Mouse (Mus musculus) hindbrain, embryonic 10.5 days (tissue): ENCODE data around the gene Gm5155. TPM values are rescaled to one million over a fixed set of nuclear protein-coding genes. Genes with fewer than 3 reads are reported as not detected.
"Not testable (repeated sequence)": the region's sequence is repeated elsewhere in the genome, so short reads cannot be mapped to it uniquely, and the experiment has no call there.

Experiments
- DNase-seq: peaks from one replicate; pipeline ENCODE4 v3.0.0-alpha.2; 2017; ENCODE audit warnings: low spot score
- H3K27ac ChIP-seq: fragments of 300-500 bp; sonication (generic); 2 replicates; pipeline ENCODE4 v1.5.1; 2016; ENCODE audit warnings: mild to moderate bottlenecking, moderate library complexity
- H3K27me3 ChIP-seq: fragments of 300-500 bp; sonication (generic); 2 replicates; pipeline ENCODE4 v1.6.1; 2016; ENCODE audit warnings: mild to moderate bottlenecking; ENCODE audit not compliant: poor library complexity, insufficient read depth, severe bottlenecking
- H3K36me3 ChIP-seq: fragments of 300-500 bp; sonication (generic); 2 replicates; pipeline ENCODE4 v1.6.1; 2016; ENCODE audit warnings: mild to moderate bottlenecking, moderate library complexity
- H3K4me1 ChIP-seq: fragments of 300-500 bp; sonication (generic); replicated peaks from 2 replicates; pipeline ENCODE4 v1.6.1; 2016; ENCODE audit warnings: mild to moderate bottlenecking
- H3K4me3 ChIP-seq: fragments of 300-500 bp; sonication (generic); 2 replicates; pipeline ENCODE4 v1.5.1; 2016; ENCODE audit warnings: mild to moderate bottlenecking, moderate library complexity
- H3K9me3 ChIP-seq: fragments of 300-500 bp; sonication (generic); 2 replicates; pipeline ENCODE4 v1.6.1; 2016; ENCODE audit warnings: mild to moderate bottlenecking, moderate library complexity
- WGBS: fragments of 180-500 bp; shearing (Covaris S2); methylation state at CpG from one replicate; pipeline ENCODE4 v1.1.7; 2016; 5-methylcytosine and 5-hydroxymethylcytosine counted together
- polyA plus RNA-seq: library from polyadenylated mRNA; unstranded; fragments of >200 nt; fragmentation: Nextera tagmentation; extraction: Ambion mirVana; gene quantifications from 2 replicates; pipeline ENCODE4 v1.2.1, GENCODE M21; 2016

The Gm5155 gene
- polyA plus RNA-seq = not detected in 2 replicates

DNA sequence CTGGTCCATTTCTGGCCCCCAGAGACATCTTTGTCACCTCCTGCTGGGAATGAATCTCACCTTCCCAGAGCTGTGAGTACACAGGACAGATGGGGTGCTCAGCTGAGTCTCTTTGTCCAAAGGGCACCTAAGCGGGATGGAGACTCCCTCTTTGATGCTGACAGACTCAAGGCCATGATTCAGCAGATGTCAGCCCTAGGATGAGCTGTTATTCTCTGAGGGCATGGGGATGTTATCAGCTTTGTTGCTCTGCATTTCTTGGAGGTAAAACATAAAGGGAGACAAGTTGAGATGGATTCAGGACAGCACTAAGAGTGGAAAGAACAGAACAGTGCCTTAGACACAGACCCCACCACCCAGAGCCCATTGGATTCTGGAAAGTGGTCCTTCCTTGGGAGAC, at the start of gene Gm5155:
Gm5155 (plus strand) TSS at position 301 of the 400 bp plus-strand sequence.
- no peak within 1 kb of the TSS for H3K27ac ChIP-seq
- H3K9me3 ChIP-seq = peaks cover 68% of the 10 kb centered on the region
- no peaks in the 10 kb centered on the region for H3K36me3 ChIP-seq
- H3K27me3 ChIP-seq = no peaks in the 10 kb centered on the region
- H3K4me1 ChIP-seq = no peaks in the 10 kb centered on the region
- 77% methylated on average over 1 of the region's 1 CpGs for WGBS
- no peak for DNase-seq
- H3K4me3 ChIP-seq = no peak within 1 kb of the TSS

DNA sequence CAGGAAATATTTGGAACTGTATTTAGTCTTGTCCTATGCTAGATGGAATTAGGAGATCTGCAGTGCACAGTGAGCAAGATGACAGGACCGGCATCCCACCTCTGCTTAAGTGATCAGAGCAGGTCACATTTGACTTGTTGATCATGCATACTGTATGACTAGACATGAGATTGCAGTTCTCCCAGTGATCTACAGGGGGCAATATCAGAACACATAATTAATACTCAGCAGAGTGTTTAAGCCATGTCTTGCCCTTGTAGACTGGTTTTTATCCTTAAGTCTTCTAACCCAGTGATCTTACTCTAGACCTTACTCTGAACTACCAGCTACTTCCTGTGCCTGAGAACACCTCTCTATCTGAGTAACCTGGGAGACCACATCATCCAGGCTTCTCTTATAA, 791 bp upstream of the Gm5155 start:
- Histone ChIP-seq H3K4me3 (no peak overlapping the region), H3K36me3 (no peaks in the 10 kb centered on the region), H3K4me1 (no peaks in the 10 kb centered on the region), H3K9me3 (peaks cover 70% of the 10 kb centered on the region), H3K27me3 (no peaks in the 10 kb centered on the region), H3K27ac (no peak overlapping the region)
- DNase-seq = no peak
- WGBS = 96% methylated on average over 1 of the region's 1 CpGs

DNA sequence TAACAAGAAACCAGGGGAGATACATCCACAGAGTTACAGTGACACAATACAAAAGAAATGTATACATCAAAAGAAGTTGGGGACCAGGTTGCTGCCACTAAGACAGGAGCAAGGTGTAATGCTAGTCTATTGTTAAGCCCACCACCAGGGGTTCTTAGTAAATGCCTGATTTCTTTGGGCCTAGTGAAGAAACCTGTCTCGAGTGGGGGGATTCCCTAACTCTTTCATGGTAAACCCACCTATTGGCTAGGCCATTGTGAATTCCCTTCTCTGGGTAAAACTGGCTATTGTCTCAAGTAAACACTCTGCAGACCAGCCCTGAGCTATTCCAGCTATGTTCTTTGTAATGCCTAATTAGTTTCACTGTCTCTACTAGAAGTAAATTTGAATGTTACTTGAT, 23.8 kb downstream of the Gm5155 start:
- not testable (repeated sequence) for H3K27me3 ChIP-seq, H3K27ac ChIP-seq, H3K36me3 ChIP-seq, H3K4me1 ChIP-seq, H3K4me3 ChIP-seq, DNase-seq
- peaks cover 58% of the 10 kb centered on the region for H3K9me3 ChIP-seq
- WGBS = 79% methylated on average over 1 of the region's 1 CpGs

DNA sequence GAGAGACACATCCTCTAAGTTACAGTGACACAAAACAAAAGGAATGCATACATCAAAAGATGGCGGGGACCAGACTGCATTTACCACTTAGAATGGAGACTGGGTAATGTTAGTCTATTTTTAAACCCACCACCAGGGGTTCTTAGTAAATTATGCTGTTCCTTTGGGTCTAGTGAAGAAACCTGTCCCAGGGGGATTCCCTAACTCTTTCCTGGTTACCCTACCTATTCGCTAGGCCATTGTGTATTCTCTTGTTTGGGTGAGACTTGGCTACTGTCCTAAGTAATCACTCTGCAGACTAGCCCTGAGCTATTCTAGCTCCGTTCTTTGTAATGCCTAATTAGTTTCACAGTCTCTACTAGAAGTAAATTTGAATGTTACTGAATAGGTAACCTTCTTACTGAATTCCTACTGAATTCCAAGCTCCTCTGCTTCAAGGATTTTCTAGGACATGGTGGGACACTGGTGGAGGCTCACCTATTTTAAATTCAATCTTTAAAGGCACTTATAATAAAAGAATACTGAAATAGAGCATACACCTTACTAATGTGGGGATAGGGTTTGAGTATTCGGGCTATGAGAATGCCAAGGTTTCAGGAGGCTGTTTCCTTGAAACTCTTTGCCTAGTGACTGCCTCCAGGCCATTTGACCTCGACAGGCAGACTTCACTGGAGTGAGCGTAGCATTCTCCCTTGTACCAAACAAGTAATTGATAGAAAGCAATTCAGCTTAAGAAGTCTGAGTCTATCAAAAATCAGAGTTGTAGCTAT, 31.8 kb downstream of the Gm5155 start:
- H3K9me3 ChIP-seq = peaks cover 62% of the 10 kb centered on the region
- no peaks in the 10 kb centered on the region for H3K4me1 ChIP-seq
- H3K27ac ChIP-seq = no peak overlapping the region
- no peaks in the 10 kb centered on the region for H3K27me3 ChIP-seq
- no peak overlapping the region for H3K4me3 ChIP-seq
- whole genome bisulfite sequencing = 76% methylated on average over 6 of the region's 6 CpGs
- no peak for DNase-seq
- H3K36me3 ChIP-seq = no peaks in the 10 kb centered on the region

Other genes starting within 250 kb of the Gm5155 start
- not detected in 2 replicates for gene Ceacam5, start 158.5 kb upstream of the Gm5155 start, polyA plus RNA-seq
- not detected in 2 replicates for gene Ceacam14, start 59.1 kb upstream of the Gm5155 start, polyA plus RNA-seq
- gene Ceacam11, start 100.4 kb downstream of the Gm5155 start, polyA plus RNA-seq = not detected in 2 replicates
- not detected in 2 replicates for gene Ceacam13, start 138.1 kb downstream of the Gm5155 start, polyA plus RNA-seq
- not detected in 2 replicates for gene Ceacam12, start 194.2 kb downstream of the Gm5155 start, polyA plus RNA-seq